Mouse (Mus musculus) heart, postnatal 36 days (tissue): ENCODE data around the gene Tom1l2. TPM values are rescaled to one million over a fixed set of nuclear protein-coding genes. Genes with fewer than 3 reads are reported as not detected.

ENCODE experiments used
- DNase-seq, 2 experiments: peaks; one replicate each; pipeline ENCODE4 v3.0.0; 2021 to 2022
- intact Hi-C: fragments of 180-260 bp; cut with DNase I; formaldehyde crosslinking; loops from one replicate; pipeline ENCODE4 v1.15.1; 2025
- total RNA-seq, 2 experiments: library from RNA; stranded (reverse); gene quantifications; 2 replicates each; pipeline ENCODE4 v1.2.3; 2021

Tom1l2 gene
- total RNA-seq, 2 experiments from 2014 or later, result 101 to 113 TPM

GRCm38 (mm10) chr11:60211152-60211551 lies 141.6 kb downstream of the Tom1l2 start:
- no peak for DNase-seq
- intact Hi-C loops, result no loop called here

- DNase-seq, result peak; percentile 91
- intact Hi-C loops, result no loop called here
These were observed 142.4 kb downstream of the Tom1l2 start for GRCm38 (mm10) chr11:60210305-60210724.

GRCm38 (mm10) chr11:60209933-60210249 lies 142.8 kb downstream of the Tom1l2 start:
- no peak for DNase-seq
- intact Hi-C loops, result no loop called here

GRCm38 (mm10) chr11:60209217-60209932 lies 143.3 kb downstream of the Tom1l2 start:
- intact Hi-C loops, result no loop called here

GRCm38 (mm10) chr11:60208712-60209111 lies 144.0 kb downstream of the Tom1l2 start:
- no peak for DNase-seq
- intact Hi-C loops, result no loop called here

More at GRCm38 (mm10) chr11:60209217-60209932, 143.3 kb downstream of the Tom1l2 start:
- peak; percentile 75 to 76 for DNase-seq

GRCm38 (mm10) chr11:60208201-60208600 lies 144.5 kb downstream of the Tom1l2 start:
- intact Hi-C loops, result no loop called here
- DNase-seq, result no peak

GRCm38 (mm10) chr11:60206207-60206606 lies 146.5 kb downstream of the Tom1l2 start:
- intact Hi-C loops, result no loop called here
- no peak for DNase-seq

GRCm38 (mm10) chr11:60205026-60205425 lies 147.7 kb downstream of the Tom1l2 start:
- DNase-seq, result no peak
- intact Hi-C loops, result no loop called here

- DNase-seq, result no peak
- intact Hi-C loops, result no loop called here
These were observed 149.7 kb downstream of the Tom1l2 start for GRCm38 (mm10) chr11:60202710-60203638.

GRCm38 (mm10) chr11:60200384-60200783 lies 152.3 kb downstream of the Tom1l2 start:
- no peak for DNase-seq
- intact Hi-C loops, result loop anchor here (2.0 kb wide), 1 partner anchor 212 kb away; no protein-coding TSS in a partner anchor

GRCm38 (mm10) chr11:60199702-60200184 lies 153.0 kb downstream of the Tom1l2 start:
- DNase-seq, result peak; percentile 94 to 97
- intact Hi-C loops, result loop anchor here (1.0 to 2.0 kb wide), 3 partner anchors 93 to 213 kb away; partner anchors contain the start of gene Rai1

- no peak for DNase-seq
- intact Hi-C loops, result loop anchor here (1.0 to 2.0 kb wide), 2 partner anchors 94 kb away; partner anchors contain the start of gene Rai1
These were observed 154.1 kb downstream of the Tom1l2 start for GRCm38 (mm10) chr11:60198651-60199050.

GRCm38 (mm10) chr11:60197998-60198619 lies 154.6 kb downstream of the Tom1l2 start:
- intact Hi-C loops, result loop anchor here (2.0 kb wide), 1 partner anchor 93 kb away; the partner anchor contains the start of gene Rai1
- no peak for DNase-seq

GRCm38 (mm10) chr11:60196344-60196743 lies 156.4 kb downstream of the Tom1l2 start:
- DNase-seq, result no peak
- intact Hi-C loops, result no loop called here

GRCm38 (mm10) chr11:60195108-60195507 lies 157.6 kb downstream of the Tom1l2 start:
- intact Hi-C loops, result no loop called here
- no peak for DNase-seq

GRCm38 (mm10) chr11:60193556-60193955 lies 159.1 kb downstream of the Tom1l2 start:
- DNase-seq, result no peak
- intact Hi-C loops, result no loop called here

- no peak for DNase-seq
- intact Hi-C loops, result no loop called here
These were observed 160.2 kb downstream of the Tom1l2 start for GRCm38 (mm10) chr11:60192534-60192933.

- intact Hi-C loops, result no loop called here
- DNase-seq, result no peak
These were observed 162.6 kb downstream of the Tom1l2 start for GRCm38 (mm10) chr11:60190055-60190641.

GRCm38 (mm10) chr11:60189501-60190040 lies 163.1 kb downstream of the Tom1l2 start:
- DNase-seq, result peak in 1 of 2 experiments; percentile 58
- intact Hi-C loops, result no loop called here

- intact Hi-C loops, result no loop called here
These were observed 164.3 kb downstream of the Tom1l2 start for GRCm38 (mm10) chr11:60188275-60188853.

More at GRCm38 (mm10) chr11:60188275-60188853, 164.3 kb downstream of the Tom1l2 start:
- no peak for DNase-seq
